Mouse (Mus musculus): ENCODE measurements around the gene Fndc3b. TPM values are rescaled to one million over a fixed set of nuclear protein-coding genes. Genes with fewer than 3 reads are reported as not detected.

Gene Fndc3b
- 10.6 and 13.2 TPM in 2 replicates for polyA plus RNA-seq (2016; fragmentation: Nextera tagmentation; extraction: Ambion mirVana)

- H3K4me1 ChIP-seq, result peaks cover 29% of the 10 kb centered on the region
- H3K4me2 ChIP-seq, result peak within 1 kb of the TSS; percentile 79
- WGBS, result under 1% methylated on average over 70 of the region's 90 CpGs
- ATAC-seq (ENCODE audit: low FRiP score), result peak; percentile 95
- H3K27ac ChIP-seq, result peak within 1 kb of the TSS; percentile 95
- H3K27me3 ChIP-seq, result peaks cover 4% of the 10 kb centered on the region; the same call in 1 of the 2 replicates
- H3K36me3 ChIP-seq (replicated peaks), result no peaks in the 10 kb centered on the region
- peak within 1 kb of the TSS; percentile 89 for H3K4me3 ChIP-seq (replicated peaks)
- peak within 1 kb of the TSS; percentile 88 for H3K9ac ChIP-seq
- no peaks in the 10 kb centered on the region for H3K9me3 ChIP-seq
These were observed at the start of gene Fndc3b for GRCm38 (mm10) chr3:27710648-27711428. TSS of gene Fndc3b (minus strand) at chr3:27711307.

DNA sequence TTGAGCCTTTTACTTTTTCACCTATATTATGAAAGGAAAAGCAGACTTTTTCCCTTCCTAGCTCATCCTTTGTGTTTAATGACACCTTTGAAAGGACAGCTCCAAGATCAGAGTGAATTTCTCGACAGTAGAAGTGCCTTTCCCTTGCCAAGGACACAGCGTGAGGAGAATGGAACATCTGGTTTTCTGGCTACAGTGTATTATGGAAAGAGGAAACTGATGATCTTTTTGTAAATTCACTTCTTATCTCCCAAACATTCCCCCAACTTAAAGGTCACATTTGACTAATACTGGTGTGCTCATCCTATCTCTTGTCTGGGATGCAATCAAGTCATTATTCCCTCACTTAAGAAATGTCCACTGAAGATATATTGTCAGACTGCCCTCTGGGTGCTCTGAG, 49.2 kb upstream of the Fndc3b start:
- H3K9me3 ChIP-seq, result no peaks in the 10 kb centered on the region
- H3K4me1 ChIP-seq, result no peaks in the 10 kb centered on the region
- no peaks in the 10 kb centered on the region for H3K27me3 ChIP-seq
- H3K4me2 ChIP-seq, result no peak overlapping the region
- H3K9ac ChIP-seq, result no peak overlapping the region
- no peak overlapping the region for H3K4me3 ChIP-seq (replicated peaks)
- H3K36me3 ChIP-seq (replicated peaks), result no peaks in the 10 kb centered on the region
- 72% methylated on average over 2 of the region's 2 CpGs for WGBS
- no peak for ATAC-seq (ENCODE audit: low FRiP score)
- H3K27ac ChIP-seq, result no peak overlapping the region

DNA sequence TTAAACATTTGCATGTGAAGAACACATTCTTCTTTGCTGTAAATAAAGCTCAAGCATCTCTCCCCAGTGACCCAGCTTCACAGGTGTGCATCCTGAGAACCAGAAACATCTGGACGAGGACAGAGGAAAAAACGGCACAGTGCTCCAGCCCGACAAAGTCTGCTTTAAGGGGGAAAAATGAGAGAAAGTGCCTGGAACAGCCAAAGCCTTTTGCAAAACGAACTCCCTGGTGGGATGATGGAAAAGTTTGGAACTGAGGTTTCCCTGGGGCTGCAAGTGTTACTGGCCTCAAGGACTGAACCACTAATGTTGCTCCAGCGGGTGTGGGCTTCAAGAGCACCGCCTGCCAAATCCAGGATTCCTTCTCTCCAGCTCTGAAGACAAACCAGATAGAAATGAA, 47.9 kb upstream of the Fndc3b start:
- WGBS, result 60% methylated on average over 6 of the region's 6 CpGs
- Histone ChIP-seq H3K36me3 (replicated peaks) (no peaks in the 10 kb centered on the region), H3K4me3 (replicated peaks) (no peak overlapping the region), H3K9ac (no peak overlapping the region), H3K27ac (no peak overlapping the region), H3K4me1 (no peaks in the 10 kb centered on the region), H3K9me3 (no peaks in the 10 kb centered on the region), H3K4me2 (no peak overlapping the region), H3K27me3 (no peaks in the 10 kb centered on the region)
- no peak for ATAC-seq (ENCODE audit: low FRiP score)

- H3K4me2 ChIP-seq, result no peak overlapping the region
- H3K4me1 ChIP-seq, result no peaks in the 10 kb centered on the region
- ATAC-seq (ENCODE audit: low FRiP score), result no peak
- no peak overlapping the region for H3K27ac ChIP-seq
- 75% methylated on average over 5 of the region's 5 CpGs for WGBS
- H3K9me3 ChIP-seq, result no peaks in the 10 kb centered on the region
- no peaks in the 10 kb centered on the region; the same call in 1 of the 2 replicates for H3K27me3 ChIP-seq
- no peak overlapping the region for H3K9ac ChIP-seq
- no peaks in the 10 kb centered on the region for H3K36me3 ChIP-seq (replicated peaks)
- H3K4me3 ChIP-seq (replicated peaks), result no peak overlapping the region
These were observed 40.5 kb upstream of the Fndc3b start for GRCm38 (mm10) chr3:27751657-27752056.

DNA sequence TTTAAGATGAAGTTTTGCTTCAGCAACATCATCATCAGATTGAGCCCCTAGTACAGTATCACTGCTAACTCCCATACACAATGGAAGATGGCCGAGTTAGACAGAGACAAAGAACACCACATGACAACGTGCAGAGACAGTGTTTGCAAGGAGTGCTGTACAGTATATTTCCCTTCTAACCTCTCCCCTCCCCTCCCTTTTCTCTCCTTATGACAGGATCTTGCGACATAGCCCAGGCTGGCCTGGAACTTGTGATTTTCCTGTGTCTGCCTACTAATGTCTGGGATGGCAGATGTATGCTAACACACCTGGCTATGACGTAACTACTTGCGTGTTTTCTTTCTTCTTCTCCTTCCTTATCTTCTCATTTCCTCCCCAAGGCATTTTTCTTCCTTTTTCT, 40.0 kb upstream of the Fndc3b start:
- Histone ChIP-seq H3K27me3 (no peaks in the 10 kb centered on the region; the same call in 1 of the 2 replicates), H3K4me3 (replicated peaks) (no peak overlapping the region), H3K4me1 (no peaks in the 10 kb centered on the region), H3K36me3 (replicated peaks) (no peaks in the 10 kb centered on the region), H3K4me2 (no peak overlapping the region), H3K9ac (no peak overlapping the region), H3K27ac (no peak overlapping the region), H3K9me3 (no peaks in the 10 kb centered on the region)
- ATAC-seq (ENCODE audit: low FRiP score), result no peak
- 87% methylated on average over 5 of the region's 5 CpGs for WGBS

DNA sequence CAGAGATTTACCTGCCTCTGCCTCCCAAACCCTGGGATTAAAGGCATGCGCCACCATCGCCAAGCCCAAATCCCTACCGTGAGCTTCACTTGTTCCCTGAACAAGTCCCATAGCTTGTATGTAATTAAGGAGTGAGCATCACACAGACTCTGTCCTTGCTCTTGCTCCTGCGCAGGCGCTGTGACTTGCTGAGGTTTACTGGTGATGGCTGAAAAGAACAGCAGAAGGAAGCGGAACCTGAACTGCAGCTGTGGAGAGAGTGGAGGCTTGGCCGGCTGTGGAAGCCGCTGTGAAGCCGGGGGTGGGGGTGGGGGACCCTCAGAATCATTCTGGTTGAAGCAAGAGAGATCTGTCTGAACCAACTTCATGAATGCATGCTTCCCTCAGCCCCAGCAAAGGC, 34.5 kb upstream of the Fndc3b start:
- Histone ChIP-seq H3K9me3 (no peaks in the 10 kb centered on the region), H3K4me1 (no peaks in the 10 kb centered on the region), H3K36me3 (replicated peaks) (no peaks in the 10 kb centered on the region), H3K4me3 (replicated peaks) (no peak overlapping the region), H3K9ac (no peak overlapping the region), H3K27me3 (0 out of 2 replicates have a peak, but pooled peaks cover 4% of the 10 kb centered on the region), H3K27ac (no peak overlapping the region), H3K4me2 (no peak overlapping the region)
- no peak for ATAC-seq (ENCODE audit: low FRiP score)
- WGBS, result 97% methylated on average over 9 of the region's 9 CpGs

DNA sequence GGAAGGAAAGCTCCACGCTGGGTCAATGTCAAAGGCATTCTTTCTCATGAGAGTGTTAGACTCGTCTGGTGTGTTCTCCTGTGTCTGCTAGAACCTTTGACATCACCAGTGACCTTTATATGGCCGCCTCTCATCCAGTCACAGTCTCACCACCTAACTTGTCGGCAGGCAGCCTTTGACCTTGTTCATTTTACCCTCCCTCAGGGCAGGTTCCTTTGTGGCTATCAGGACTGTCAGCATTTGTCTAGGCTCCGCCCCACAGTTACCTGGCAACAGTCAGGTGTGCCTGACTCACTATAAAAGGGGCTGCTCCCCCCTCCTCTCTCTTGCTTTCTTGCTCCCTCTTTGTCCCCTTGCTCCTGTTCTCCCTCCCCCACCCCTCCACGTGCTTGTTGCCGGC, 33.6 kb upstream of the Fndc3b start:
- Histone ChIP-seq H3K4me1 (no peaks in the 10 kb centered on the region), H3K27me3 (0 out of 2 replicates have a peak, but pooled peaks cover 4% of the 10 kb centered on the region), H3K4me3 (replicated peaks) (no peak overlapping the region), H3K36me3 (replicated peaks) (no peaks in the 10 kb centered on the region), H3K9ac (no peak overlapping the region), H3K4me2 (no peak overlapping the region), H3K9me3 (no peaks in the 10 kb centered on the region), H3K27ac (no peak overlapping the region)
- no peak for ATAC-seq (ENCODE audit: low FRiP score)
- 56% methylated on average over 7 of the region's 7 CpGs for WGBS

GRCm38 (mm10) chr3:27743271-27744145, 32.4 kb upstream of the Fndc3b start:
- no peak overlapping the region for H3K27ac ChIP-seq

DNA sequence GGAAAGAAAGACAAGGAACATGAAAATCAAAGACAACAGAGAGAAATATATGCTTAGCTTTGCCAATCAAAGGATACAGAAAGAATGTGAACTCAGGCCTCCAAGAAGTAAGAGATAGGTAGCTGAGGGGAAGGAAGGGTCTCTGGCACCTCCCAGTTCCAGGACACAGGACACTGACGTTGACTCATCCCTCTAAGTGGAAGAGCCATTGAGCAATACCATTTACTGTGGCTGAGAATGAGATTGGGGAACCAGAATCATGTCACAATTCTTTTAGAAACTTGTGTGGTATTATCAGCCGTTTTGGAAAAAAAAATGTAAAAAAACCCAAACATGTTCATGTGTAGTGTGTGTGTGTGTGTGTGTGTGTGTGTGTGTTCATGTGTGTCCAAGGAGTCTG, 31.0 kb upstream of the Fndc3b start:
- H3K4me1 ChIP-seq, result no peaks in the 10 kb centered on the region
- H3K9me3 ChIP-seq, result no peaks in the 10 kb centered on the region
- H3K36me3 ChIP-seq (replicated peaks), result no peaks in the 10 kb centered on the region
- no peak for ATAC-seq (ENCODE audit: low FRiP score)
- H3K4me3 ChIP-seq (replicated peaks), result no peak overlapping the region
- H3K9ac ChIP-seq, result no peak overlapping the region
- H3K4me2 ChIP-seq, result no peak overlapping the region
- H3K27me3 ChIP-seq, result 0 out of 2 replicates have a peak, but pooled peaks cover 4% of the 10 kb centered on the region
- no peak overlapping the region for H3K27ac ChIP-seq
- WGBS, result 85% methylated on average over 2 of the region's 2 CpGs

More at GRCm38 (mm10) chr3:27743271-27744145, 32.4 kb upstream of the Fndc3b start:
- H3K9me3 ChIP-seq, result no peaks in the 10 kb centered on the region
- H3K27me3 ChIP-seq, result 0 out of 2 replicates have a peak, but pooled peaks cover 4% of the 10 kb centered on the region
- no peak overlapping the region for H3K4me3 ChIP-seq (replicated peaks)
- ATAC-seq (ENCODE audit: low FRiP score), result no peak
- H3K4me2 ChIP-seq, result no peak overlapping the region
- H3K36me3 ChIP-seq (replicated peaks), result no peaks in the 10 kb centered on the region
- WGBS, result 82% methylated on average over 9 of the region's 9 CpGs
- H3K4me1 ChIP-seq, result no peaks in the 10 kb centered on the region
- no peak overlapping the region for H3K9ac ChIP-seq

DNA sequence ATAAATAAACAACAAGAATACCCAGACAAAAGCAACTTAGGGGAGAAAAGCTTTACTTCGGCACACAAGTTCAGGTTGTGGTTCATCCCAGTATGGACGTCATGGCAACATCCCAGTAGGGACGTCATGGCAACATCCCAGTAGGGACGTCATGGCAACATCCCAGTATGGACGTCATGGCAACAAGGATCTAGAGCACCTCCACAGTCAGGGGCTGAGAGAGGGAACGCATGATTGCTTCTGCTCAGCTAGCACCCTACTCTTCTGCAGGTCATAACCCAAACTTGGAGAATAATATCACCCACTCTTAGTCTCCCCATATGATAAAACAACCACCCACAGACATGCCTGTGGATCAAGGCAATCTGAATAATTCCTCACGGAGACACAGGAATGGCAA, 29.0 kb upstream of the Fndc3b start:
- ATAC-seq (ENCODE audit: low FRiP score), result no peak
- Histone ChIP-seq H3K4me2 (no peak overlapping the region), H3K27me3 (no peaks in the 10 kb centered on the region), H3K4me1 (peaks cover 4% of the 10 kb centered on the region; the same call in 1 of the 2 replicates), H3K27ac (no peak overlapping the region), H3K9me3 (no peaks in the 10 kb centered on the region), H3K36me3 (replicated peaks) (no peaks in the 10 kb centered on the region), H3K9ac (no peak overlapping the region), H3K4me3 (replicated peaks) (no peak overlapping the region)
- WGBS, result 68% methylated on average over 7 of the region's 7 CpGs

DNA sequence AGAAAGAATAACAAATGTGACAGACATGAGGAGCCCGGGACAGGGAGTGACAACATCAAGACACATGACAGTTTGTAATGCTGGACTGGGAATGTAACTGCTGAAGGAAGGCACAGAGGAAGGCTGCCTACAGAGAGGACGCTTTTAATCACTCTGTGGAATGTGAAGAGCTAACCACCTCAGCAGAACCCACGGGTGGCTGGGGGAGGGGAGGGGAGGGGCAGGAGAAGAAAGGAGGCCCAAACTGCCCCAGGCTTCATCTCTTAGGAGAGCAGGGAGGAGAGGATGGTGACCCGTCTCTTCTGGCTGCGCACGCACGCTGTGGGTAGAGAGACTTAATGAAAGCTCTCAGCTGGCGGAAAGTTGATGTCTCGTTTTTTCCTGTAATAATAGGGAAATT, 25.1 kb upstream of the Fndc3b start:
- H3K4me2 ChIP-seq, result peak overlapping the region; percentile 13; the same call in 1 of the 2 replicates
- ATAC-seq (ENCODE audit: low FRiP score), result peak; percentile 49; the same call in 1 of the 2 replicates
- no peak overlapping the region for H3K4me3 ChIP-seq (replicated peaks)
- peaks cover 4% of the 10 kb centered on the region; the same call in 1 of the 2 replicates for H3K4me1 ChIP-seq
- H3K9ac ChIP-seq, result no peak overlapping the region
- 13% methylated on average over 9 of the region's 9 CpGs for WGBS
- H3K36me3 ChIP-seq (replicated peaks), result no peaks in the 10 kb centered on the region
- no peak overlapping the region for H3K27ac ChIP-seq
- no peaks in the 10 kb centered on the region for H3K9me3 ChIP-seq
- no peaks in the 10 kb centered on the region for H3K27me3 ChIP-seq

- H3K27ac ChIP-seq, result no peak overlapping the region
- no peak overlapping the region for H3K9ac ChIP-seq
- no peak overlapping the region for H3K4me3 ChIP-seq (replicated peaks)
- WGBS, result 82% methylated on average over 5 of the region's 5 CpGs
- no peaks in the 10 kb centered on the region for H3K36me3 ChIP-seq (replicated peaks)
- no peak for ATAC-seq (ENCODE audit: low FRiP score)
- H3K4me2 ChIP-seq, result no peak overlapping the region
- H3K27me3 ChIP-seq, result no peaks in the 10 kb centered on the region
- H3K9me3 ChIP-seq, result no peaks in the 10 kb centered on the region
- H3K4me1 ChIP-seq, result peaks cover 4% of the 10 kb centered on the region; the same call in 1 of the 2 replicates
These were observed 24.0 kb upstream of the Fndc3b start for GRCm38 (mm10) chr3:27735113-27735512.

Measured in forebrain, embryonic 12.5 days (tissue).